ENCODE assay signal across 22 mouse cellular contexts in the genomic region with DNA sequence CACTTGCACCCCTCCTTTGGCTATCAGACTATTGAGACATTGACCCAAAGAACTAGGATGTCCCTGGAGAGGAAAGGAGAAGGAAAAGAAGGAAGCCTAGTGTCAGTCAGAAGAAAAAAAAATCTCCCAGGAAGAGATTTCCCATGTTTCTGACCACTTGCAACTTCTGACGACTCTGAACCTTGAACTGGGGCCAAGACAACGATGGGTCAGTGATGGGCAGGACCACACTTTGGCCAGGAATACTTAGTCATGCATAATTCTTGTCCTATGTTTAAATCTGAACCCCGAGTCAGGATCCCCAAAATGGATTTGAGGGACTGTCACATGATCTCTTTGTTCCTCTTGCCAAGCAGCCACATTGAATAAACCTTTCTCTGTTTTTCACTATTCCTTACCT.
DNase-seq lines count a peak whose midpoint lies in the region; ATAC-seq and TF ChIP-seq lines count a peak whose summit lies in the region.
"Had no signal": no experiment of that assay in that cellular context is flagged by ENCODE, and none has a peak within 500 bp of the region (broad histone marks: within the 10 kb centered on the region; RNA-seq: fewer than 3 reads in every experiment).

No protein-coding gene starts in this region.

- H3K9me3 ChIP-seq in lung, postnatal 0 days (ENCODE audit: low read length), result no peaks in the 10 kb centered on the region
- H3K9me3 ChIP-seq in forebrain, embryonic 16.5 days (ENCODE audit: control insufficient read depth, low read length), result no peaks in the 10 kb centered on the region
- H3K9me3 ChIP-seq: embryonic facial prominence, embryonic 13.5 days; embryonic facial prominence, embryonic 15.5 days; forebrain, embryonic 10.5 days; forebrain, embryonic 12.5 days had no signal

- WGBS in lung, postnatal 0 days, result 43% methylated on average over 3 of the region's 3 CpGs
- WGBS in forebrain, embryonic 16.5 days, result 79% methylated on average over 3 of the region's 3 CpGs

- no peak overlapping the region for H3K4me3 ChIP-seq in lung, postnatal 0 days (ENCODE audit: low read depth, low read length)
- no peak overlapping the region for H3K4me3 ChIP-seq in forebrain, embryonic 16.5 days (replicated peaks; ENCODE audit: low read length)
- H3K4me3 ChIP-seq: embryonic facial prominence, embryonic 13.5 days; embryonic facial prominence, embryonic 15.5 days; erythroblast, embryonic 14.5 days; forebrain, embryonic 10.5 days; forebrain, embryonic 12.5 days; gastrocnemius, adult 2 months had no signal

- intact Hi-C loops in heart, postnatal 25 days (cut with DNase I), result no loop called here

- peak; percentile 11 for DNase-seq in heart, adult 11 months
- DNase-seq in heart, postnatal 25 days (ENCODE audit: low spot score), result no peak
- peak; percentile 15 for DNase-seq in adrenal gland, adult 8-10 months
- peak; percentile 52 for DNase-seq in adrenal gland, postnatal 14 days
- peak; percentile 50 to 52 for DNase-seq in adrenal gland, postnatal 36 days
- DNase-seq in lung, postnatal 0 days (ENCODE audit: low spot score), result no peak
- no peak for DNase-seq in cerebellum, postnatal 14 days
- DNase-seq: cerebellum, adult 11-12 months; cerebellum, adult 2 months; cerebellum, adult 9-10 months; cerebellum, postnatal 10 days; cerebellum, postnatal 36 days; embryo, embryonic 11 days; forebrain, postnatal 0 days; gastrocnemius, adult 2 months had no signal

- TF ChIP-seq CTCF in lung, postnatal 0 days (IDR thresholded peaks at IDR 0.05), result no peak

- H3K36me3 ChIP-seq in lung, postnatal 0 days (ENCODE audit: insufficient read depth, low read length), result no peaks in the 10 kb centered on the region
- H3K36me3 ChIP-seq in forebrain, embryonic 16.5 days (ENCODE audit: control insufficient read depth, insufficient read depth), result no peaks in the 10 kb centered on the region
- H3K36me3 ChIP-seq: embryonic facial prominence, embryonic 13.5 days; embryonic facial prominence, embryonic 15.5 days; forebrain, embryonic 10.5 days; forebrain, embryonic 12.5 days had no signal

- no peaks in the 10 kb centered on the region for H3K27me3 ChIP-seq in lung, postnatal 0 days (replicated peaks; ENCODE audit: insufficient read depth, low read length)
- H3K27me3 ChIP-seq in forebrain, embryonic 16.5 days (replicated peaks; ENCODE audit: control insufficient read depth, insufficient read depth, low read length), result no peaks in the 10 kb centered on the region
- H3K27me3 ChIP-seq: embryonic facial prominence, embryonic 13.5 days; embryonic facial prominence, embryonic 15.5 days; forebrain, embryonic 12.5 days had no signal

- no peak overlapping the region for H3K27ac ChIP-seq in lung, postnatal 0 days (ENCODE audit: low read length)
- no peak overlapping the region for H3K27ac ChIP-seq in forebrain, embryonic 16.5 days (ENCODE audit: low read length)
- H3K27ac ChIP-seq: embryonic facial prominence, embryonic 13.5 days; embryonic facial prominence, embryonic 15.5 days; forebrain, embryonic 10.5 days; forebrain, embryonic 12.5 days; gastrocnemius, adult 2 months had no signal

- TF ChIP-seq EP300 in lung, postnatal 0 days (IDR thresholded peaks at IDR 0.05), result no peak

- H3K4me1 ChIP-seq in lung, postnatal 0 days (ENCODE audit: insufficient read depth, low read depth, low read length), result no peaks in the 10 kb centered on the region
- no peaks in the 10 kb centered on the region for H3K4me1 ChIP-seq in forebrain, embryonic 16.5 days (replicated peaks; ENCODE audit: control insufficient read depth, insufficient read depth, low read length)
- H3K4me1 ChIP-seq: embryonic facial prominence, embryonic 13.5 days; embryonic facial prominence, embryonic 15.5 days; forebrain, embryonic 10.5 days; forebrain, embryonic 12.5 days had no signal

- ATAC-seq in lung, postnatal 0 days, result no peak
- ATAC-seq in forebrain, embryonic 16.5 days, result no peak
- ATAC-seq: forebrain, embryonic 14.5 days; forebrain, postnatal 0 days had no signal

- H3K4me2 ChIP-seq in lung, postnatal 0 days (replicated peaks; ENCODE audit: low read depth, low read length), result no peak overlapping the region
- no peak overlapping the region for H3K4me2 ChIP-seq in forebrain, embryonic 16.5 days (ENCODE audit: low read length)
- H3K4me2 ChIP-seq: embryonic facial prominence, embryonic 13.5 days; embryonic facial prominence, embryonic 15.5 days; forebrain, embryonic 12.5 days had no signal

- no peak overlapping the region for H3K9ac ChIP-seq in lung, postnatal 0 days (replicated peaks; ENCODE audit: low read depth)
- H3K9ac ChIP-seq in forebrain, embryonic 16.5 days (replicated peaks; ENCODE audit: low read depth, low read length), result no peak overlapping the region
- H3K9ac ChIP-seq: embryonic facial prominence, embryonic 13.5 days; embryonic facial prominence, embryonic 15.5 days; forebrain, embryonic 12.5 days; forebrain, postnatal 0 days had no signal

Comparison
In these comparisons a context has a peak if more than half of its experiments do, and no peak if none do; other contexts are left out.
1. DNase-seq: peak in heart, adult 11 months (single experiment), adrenal gland, adult 8-10 months (single experiment), adrenal gland, postnatal 14 days (single experiment) and adrenal gland, postnatal 36 days (2 of 2); none in heart, postnatal 25 days (single experiment), lung, postnatal 0 days (single experiment) and cerebellum, postnatal 14 days (0 of 2).